Mouse (Mus musculus) brain, adult 2 months (tissue): ENCODE measurements around the gene Skap1.
"Not testable (repeated sequence)": the region's sequence is repeated elsewhere in the genome, so short reads cannot be mapped to it uniquely, and the experiment has no call there.

Source experiments
- DNase-seq: peaks from one replicate; pipeline ENCODE4 v3.0.0; 2011; ENCODE audit warnings: low read depth, low spot score

Skap1 gene

DNA sequence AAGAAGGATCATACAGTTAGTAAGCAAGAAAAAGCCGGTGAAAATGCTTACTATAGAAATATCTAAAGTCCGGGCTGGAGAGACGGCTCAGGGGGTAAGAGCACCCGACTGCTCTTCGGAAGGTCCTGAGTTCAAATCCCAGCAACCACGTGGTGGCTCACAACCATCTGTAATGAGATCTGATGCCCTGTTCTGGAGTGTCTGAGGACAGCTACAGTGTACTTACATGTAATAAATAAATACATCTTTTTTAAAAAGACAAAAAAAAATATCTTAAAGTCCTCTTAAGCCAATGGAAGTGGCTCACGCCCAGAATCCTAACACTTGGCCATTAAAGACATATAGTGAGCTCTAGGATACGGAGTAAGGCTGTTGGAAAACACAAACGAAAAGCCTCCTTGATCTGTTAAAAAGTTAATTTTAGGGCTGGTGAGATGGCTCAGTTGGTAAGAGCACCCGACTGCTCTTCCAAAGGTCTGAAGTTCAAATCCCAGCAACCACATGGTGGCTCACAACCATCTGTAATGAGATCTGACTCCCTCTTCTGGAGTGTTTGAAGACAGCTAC is 313.8 kb downstream of the Skap1 start:
- DNase-seq: not testable (repeated sequence)

DNA sequence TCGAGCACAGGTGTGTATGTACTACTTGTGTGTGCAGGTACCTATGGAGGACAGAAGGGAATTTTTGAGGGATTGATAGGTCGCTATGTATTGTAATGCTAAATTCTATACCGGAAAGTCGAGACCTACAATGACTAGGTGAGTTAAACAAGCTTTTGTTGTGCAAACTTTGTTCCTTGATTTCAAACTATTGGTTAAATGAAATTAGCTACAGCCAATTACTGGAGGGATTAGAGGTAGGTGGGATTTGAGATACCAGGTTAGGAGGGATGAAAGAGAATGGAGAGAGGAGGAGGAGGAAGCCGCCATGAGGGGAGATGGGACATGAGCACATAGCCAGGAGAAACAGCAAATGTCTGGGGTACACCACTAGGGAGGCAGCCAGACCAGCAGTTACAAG is 315.9 kb downstream of the Skap1 start:
- DNase-seq: no peak

DNA sequence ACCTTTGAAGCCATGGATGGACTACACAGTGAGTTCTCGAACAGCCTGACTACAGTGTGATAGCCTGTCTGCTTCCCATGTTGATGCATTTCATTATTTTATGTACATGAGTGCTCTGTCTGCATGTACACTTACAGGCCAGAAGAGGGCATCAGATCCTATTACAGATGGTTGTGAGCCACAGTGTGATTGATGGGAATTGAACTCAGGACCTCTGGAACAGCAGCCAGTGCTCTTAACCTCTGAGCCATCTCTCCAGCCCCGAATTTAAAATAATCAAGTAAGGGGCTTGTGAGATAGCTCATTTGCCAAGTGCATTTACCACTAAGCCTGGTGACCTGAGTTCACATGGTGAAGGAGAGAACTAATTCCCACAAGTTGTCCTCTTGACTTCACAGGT is 317.0 kb downstream of the Skap1 start:
- no peak for DNase-seq

DNA sequence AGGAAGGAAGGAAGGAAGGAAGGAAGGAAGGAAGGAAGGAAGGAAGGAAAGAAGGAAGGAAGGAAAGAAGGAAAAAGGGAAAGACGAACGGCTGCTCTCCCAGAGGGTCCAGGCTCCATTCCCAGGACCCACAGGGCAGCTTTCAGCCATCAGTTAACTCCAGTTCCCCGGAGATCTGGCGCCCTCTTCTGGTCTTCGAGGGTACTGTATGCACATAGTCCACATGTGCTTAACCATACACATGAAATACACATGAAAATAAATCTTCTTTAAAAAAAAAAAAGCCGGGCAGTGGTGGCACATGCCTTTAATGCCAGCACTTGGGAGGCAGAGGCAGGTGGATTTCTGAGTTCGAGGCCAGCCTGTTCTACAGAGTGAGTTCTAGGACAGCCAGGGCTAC is 320.5 kb downstream of the Skap1 start:
- DNase-seq: peak; percentile 56

DNA sequence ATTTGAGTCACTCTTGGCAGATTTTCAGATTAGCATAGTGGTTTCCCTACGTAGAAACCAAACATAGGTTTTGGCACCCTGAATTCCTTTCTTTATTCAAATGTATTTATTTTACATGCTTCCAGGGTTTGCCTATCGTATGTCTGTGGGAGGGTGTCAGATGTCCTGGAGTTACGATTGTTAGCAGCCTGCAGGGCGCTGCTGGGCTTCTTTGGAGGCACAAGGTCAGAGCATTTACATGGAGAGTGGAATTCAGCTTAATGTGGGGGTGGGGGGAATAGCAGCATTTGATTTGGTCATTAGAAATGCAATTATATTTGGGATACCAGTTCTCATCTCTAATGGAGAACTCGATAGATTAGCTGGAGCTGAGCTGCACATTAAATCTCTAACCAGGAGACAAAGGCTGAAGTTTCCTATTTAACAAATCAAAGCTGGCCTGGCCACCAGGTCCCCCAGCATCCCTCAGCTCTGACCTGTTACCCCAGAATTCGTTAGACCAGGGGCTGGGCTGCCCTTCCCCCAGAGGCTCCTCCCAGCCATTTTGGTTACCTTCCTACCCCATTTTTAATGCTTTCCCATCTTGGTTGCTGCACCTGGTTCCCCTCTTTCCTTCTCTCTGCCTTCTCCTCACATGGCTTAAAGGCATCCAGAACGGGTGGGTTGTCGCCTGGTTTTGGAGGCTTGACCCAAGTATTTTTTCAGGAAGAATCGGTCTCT is 322.5 kb downstream of the Skap1 start:
- no peak for DNase-seq

DNA sequence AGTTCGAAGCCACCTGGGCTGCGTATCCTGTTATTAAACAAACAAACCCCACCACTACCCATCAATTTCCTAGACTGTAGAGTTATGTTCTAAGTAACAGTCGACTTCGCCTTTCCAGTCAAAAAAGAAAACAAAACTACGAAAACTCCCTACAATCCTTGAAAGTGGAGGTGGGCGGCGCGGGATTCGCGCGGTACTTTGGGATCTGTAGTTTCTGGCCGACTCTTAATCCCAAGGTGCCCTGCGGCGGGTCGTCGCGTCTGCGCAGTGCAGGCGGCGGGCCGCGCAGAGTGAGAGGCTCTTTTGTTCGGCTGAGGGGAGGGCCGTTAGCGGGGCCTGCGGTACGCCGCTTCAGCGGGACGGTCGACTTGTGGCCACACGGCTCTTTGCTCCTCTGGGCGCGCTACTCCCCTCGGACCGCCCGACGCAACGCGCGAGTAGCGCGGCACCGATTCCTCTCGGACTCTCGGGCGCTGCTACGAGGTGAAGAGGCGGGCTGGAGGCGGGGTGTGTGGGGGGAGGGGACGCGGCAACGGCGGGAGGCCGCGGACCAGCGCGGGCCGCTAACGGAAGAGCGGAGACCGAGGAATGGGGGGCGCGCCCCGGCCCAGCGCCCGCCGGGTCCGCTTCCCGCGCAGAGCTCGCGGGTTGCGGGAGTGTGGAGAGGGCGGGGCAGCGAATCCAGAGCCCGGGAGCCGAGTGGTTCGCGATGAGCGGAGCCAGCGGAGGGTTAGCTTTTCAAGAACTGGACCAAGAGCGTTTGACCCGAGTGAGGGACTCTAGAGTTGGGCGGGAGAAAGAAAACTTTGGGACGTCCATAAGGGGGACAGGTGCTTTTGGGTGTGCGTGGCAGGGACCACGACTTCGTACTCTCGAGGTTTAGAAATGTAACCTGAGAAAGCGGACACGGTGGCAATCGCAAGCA is 324.7 kb downstream of the Skap1 start, which contains the start of gene Cbx1:
Gene Cbx1, plus strand, starts transcription at position 257 of the 925 bp plus-strand sequence.
- DNase-seq: peak; percentile 94

DNA sequence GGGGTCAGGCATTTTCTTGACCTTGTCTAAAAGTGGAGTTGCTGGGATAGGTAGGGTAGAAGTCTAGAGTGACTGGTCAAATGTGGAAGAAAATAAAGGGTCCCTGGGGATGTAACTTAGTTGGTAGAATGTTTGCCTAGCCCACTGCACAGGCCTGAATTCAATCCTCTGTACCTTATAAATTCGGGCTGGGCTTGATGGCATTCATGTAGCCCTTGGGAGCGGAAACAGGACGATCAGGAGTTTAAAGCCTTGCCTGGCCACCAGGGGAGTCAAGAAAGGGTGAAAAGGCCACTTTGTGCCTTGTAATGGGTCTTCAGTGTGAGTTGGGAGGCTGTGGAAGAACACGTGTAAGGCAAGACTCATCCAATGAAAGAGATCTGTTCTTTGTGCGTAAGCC is 325.6 kb downstream of the Skap1 start:
- DNase-seq: no peak

DNA sequence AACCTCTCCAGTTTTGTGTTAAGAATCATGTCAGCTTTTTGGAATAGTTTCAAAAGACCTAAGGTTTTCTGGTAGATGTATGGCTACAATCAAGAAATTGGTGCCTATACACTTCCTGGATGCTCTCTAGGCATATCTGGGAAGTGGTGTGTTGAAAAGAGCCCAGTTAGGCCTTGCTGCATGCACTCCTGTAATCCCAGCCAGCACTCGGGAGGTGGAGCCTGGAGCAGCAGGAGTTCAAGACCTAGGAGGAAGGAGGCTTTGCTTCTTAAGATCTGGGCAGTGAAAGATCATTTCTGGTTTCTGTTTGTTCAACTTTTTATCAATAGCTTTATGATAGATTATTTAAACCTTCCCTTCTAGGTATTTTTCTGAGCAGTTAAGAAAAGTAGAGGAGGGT is 326.3 kb downstream of the Skap1 start:
- DNase-seq: no peak

DNA sequence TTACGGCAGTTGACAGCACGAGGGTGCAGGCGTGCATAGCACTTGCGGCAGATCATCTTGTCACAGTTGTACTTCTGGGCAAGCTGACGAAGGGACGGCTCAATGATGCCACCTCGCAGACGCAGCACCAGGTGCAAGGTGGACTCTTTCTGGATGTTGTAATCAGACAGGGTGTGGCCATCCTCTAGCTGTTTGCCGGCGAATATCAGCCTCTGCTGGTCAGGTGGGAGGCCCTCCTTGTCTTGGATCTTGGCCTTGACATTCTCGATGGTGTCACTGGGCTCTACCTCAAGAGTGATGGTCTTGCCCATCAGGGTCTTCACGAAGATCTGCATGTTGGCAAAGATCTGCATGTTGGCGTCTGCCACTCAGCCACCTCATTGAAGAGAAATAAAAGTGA is 331.1 kb downstream of the Skap1 start:
- DNase-seq: no peak

DNA sequence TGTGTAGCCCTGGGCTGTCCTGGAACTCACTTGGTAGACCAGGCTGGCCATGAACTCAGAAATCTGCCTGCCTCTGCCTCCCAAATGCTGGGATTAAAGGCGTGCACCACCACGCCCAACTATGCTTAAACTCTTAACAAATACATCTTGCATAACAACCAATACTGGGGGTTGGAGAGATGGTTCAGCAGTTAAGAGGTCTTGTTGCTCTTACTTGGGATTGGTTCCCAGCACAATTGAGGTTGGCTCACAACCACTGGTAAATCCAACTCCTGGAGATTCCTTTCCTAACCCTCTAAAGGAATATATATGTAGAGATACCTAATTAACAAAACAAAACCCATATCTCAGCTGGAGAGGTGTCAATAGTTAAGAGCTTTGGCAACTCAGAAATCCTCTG is 331.7 kb downstream of the Skap1 start:
- DNase-seq: no peak

DNA sequence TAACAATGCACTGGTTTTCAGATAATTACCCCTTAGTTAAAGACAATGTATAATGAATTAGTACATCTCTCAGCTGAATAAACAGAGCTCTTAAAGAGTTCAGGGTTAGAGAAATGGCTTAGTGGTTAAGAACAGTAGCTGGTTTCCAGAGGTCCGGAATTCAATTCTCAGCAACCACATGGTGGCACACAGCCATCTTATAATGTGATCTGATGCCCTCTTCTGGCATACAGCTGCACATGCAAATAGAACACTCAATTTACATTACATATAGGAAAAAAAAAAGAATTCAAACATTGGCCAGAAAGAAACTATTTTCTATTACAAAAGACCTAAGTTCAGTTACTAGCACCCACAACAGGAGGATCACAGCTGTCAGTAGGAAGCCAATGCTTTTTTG is 332.2 kb downstream of the Skap1 start:
- DNase-seq: peak; percentile 59

DNA sequence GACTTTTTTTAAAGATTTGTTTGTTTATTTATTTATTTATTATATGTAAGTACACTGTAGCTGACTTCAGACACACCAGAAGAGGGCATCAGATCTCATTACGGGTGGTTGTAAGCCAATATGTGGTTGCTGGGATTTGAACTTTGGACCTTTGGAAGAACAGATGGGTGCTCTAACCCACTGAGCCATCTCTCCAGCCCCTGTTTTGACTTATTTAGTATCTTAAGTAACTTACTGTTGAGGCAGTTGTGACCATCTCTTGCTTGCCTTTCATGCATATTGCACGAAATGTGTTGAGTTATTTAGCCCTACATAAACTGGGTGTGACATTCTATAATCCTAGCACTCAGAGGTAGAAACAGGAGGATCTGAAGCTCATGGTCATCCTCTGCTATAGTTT is 335.1 kb downstream of the Skap1 start:
- DNase-seq: no peak

DNA sequence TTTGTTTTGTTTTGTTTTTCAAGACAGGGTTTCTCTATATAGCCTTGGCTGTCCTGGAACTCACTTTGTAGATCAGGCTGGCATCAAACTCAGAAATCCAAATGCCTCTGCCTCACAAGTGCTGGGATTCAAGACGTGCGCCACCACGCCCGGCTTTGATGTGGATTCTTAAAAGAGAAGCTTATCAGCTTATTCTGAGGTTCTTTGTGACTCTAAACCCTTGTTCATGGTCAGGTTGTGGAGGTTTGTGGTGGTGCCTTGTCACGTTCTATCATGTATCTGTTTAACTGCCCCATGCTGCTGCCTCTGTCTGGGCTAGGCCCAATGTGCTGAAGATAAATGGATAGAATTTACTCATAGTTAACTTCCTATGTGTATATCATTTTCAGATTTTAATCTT is 341.2 kb downstream of the Skap1 start:
- no peak for DNase-seq

DNA sequence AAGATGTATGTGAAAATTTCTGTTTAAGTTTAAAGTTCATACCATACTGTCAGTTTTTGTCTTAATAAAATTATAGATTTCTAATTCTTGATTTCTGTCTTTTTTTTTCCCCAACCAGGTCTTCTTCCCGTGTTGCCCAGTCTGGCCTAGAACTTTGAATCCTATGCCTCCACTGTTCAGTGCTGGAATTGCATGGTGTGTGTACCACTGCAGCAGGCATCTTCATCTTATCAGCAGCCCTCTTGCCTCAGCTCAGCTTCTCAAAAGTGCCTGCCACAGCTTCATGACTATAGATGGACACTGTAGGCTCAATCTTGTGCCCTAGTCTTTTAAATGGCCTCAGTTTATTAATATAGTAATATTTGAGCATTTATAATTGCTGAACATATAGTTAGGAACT is 343.7 kb downstream of the Skap1 start:
- DNase-seq: peak; percentile 49
